Mouse (Mus musculus) erythroblast, embryonic 14.5 days (primary cell): ENCODE measurements around the gene Cct4. TPM values are rescaled to one million over a fixed set of nuclear protein-coding genes. Genes with fewer than 3 reads are reported as not detected.

Experiments used
- H3K27me3 ChIP-seq: 2 replicates; pipeline ENCODE4 v1.6.1; 2012; ENCODE audit warnings: inconsistent platforms; ENCODE audit not compliant: control insufficient read depth
- H3K36me3 ChIP-seq: 2 replicates; pipeline ENCODE4 v1.6.1; 2012; ENCODE audit warnings: mild to moderate bottlenecking, inconsistent platforms; ENCODE audit not compliant: control insufficient read depth
- H3K4me1 ChIP-seq: 2 replicates; pipeline ENCODE4 v1.6.1; 2012; ENCODE audit warnings: inconsistent platforms; ENCODE audit not compliant: control insufficient read depth
- H3K4me3 ChIP-seq: replicated peaks from 2 replicates; pipeline ENCODE3; 2012; ENCODE audit warnings: moderate library complexity, mild to moderate bottlenecking, inconsistent platforms
- H3K9me3 ChIP-seq: 2 replicates; pipeline ENCODE4 v1.6.1; 2012; ENCODE audit warnings: low read length, inconsistent platforms, mixed read lengths; ENCODE audit not compliant: control insufficient read depth
- GATA1 ChIP-seq: IDR thresholded peaks from 2 replicates; pipeline ENCODE4 v1.6.1; 2012; ENCODE audit warnings: low read length, inconsistent platforms, mixed read lengths
- TAL1 ChIP-seq: IDR thresholded peaks from 3 replicates; pipeline ENCODE4 v1.6.1; 2012; ENCODE audit warnings: low read length, inconsistent platforms, mixed read lengths
- polyA plus RNA-seq: library from polyadenylated mRNA; stranded (reverse); fragments of >175 nt; gene quantifications from 2 replicates; pipeline ENCODE4 v1.2.3, GENCODE M21; 2012

Cct4 gene
- polyA plus RNA-seq, 1 experiment: 22.5 TPM

DNA sequence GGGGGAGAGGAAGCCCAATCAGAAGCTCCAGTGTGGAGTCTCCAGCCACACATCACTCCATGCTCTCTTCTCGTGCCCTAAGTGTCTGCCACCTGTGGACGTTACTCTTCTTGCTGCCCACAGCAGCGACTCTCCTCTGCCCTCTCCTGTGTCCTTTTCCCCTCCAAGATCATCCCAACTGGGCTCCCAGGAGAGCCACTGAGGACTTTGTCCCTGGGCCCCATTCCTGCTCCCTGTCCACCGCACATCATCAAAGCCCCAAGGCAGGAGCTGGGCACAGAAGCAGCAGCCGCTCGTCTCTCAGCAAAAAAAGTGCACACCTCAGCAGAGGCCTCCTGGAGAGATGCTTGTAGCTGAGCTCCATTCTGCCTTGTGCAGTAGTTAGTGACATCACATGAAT, 24.7 kb downstream of the Cct4 start:
- no peaks in the 10 kb centered on the region for H3K36me3 ChIP-seq
- TF ChIP-seq TAL1: no peak
- TF ChIP-seq GATA1: no peak
- H3K4me1 ChIP-seq: no peaks in the 10 kb centered on the region
- H3K4me3 ChIP-seq: no peak overlapping the region
- no peaks in the 10 kb centered on the region for H3K27me3 ChIP-seq
- H3K9me3 ChIP-seq: peaks cover 3% of the 10 kb centered on the region; the same call in 1 of the 2 replicates

DNA sequence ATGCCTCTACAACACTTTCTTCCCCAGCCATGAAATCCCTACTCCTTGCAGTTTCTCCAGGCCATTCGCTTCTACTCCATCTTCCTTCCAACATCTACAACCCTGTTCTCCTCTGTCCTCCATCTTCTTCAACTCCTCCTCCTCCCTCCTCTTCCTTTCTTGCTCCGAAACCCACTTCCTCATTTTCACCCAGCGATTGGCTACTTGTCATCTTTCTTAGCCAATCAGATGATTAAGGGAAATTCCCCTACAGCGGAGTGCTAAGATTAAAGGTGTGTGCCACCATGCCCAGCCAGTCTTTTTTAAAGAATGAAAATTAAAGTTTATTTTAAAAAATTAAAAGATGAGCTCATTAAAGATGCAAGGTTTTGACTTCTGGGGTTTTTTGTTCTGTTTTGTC, 27.6 kb downstream of the Cct4 start:
- no peaks in the 10 kb centered on the region for H3K4me1 ChIP-seq
- no peak overlapping the region for H3K4me3 ChIP-seq
- H3K36me3 ChIP-seq: no peaks in the 10 kb centered on the region
- no peaks in the 10 kb centered on the region for H3K27me3 ChIP-seq
- H3K9me3 ChIP-seq: peaks cover 3% of the 10 kb centered on the region; the same call in 1 of the 2 replicates
- TF ChIP-seq GATA1 (no peak), TAL1 (no peak)

GRCm38 (mm10) chr11:23020116-23020770, 29.9 kb downstream of the Cct4 start:
- Histone ChIP-seq H3K36me3 (no peaks in the 10 kb centered on the region), H3K4me3 (no peak overlapping the region), H3K4me1 (no peaks in the 10 kb centered on the region), H3K9me3 (peaks cover 3% of the 10 kb centered on the region; the same call in 1 of the 2 replicates), H3K27me3 (no peaks in the 10 kb centered on the region)
- no peak for TF ChIP-seq TAL1
- no peak for TF ChIP-seq GATA1

DNA sequence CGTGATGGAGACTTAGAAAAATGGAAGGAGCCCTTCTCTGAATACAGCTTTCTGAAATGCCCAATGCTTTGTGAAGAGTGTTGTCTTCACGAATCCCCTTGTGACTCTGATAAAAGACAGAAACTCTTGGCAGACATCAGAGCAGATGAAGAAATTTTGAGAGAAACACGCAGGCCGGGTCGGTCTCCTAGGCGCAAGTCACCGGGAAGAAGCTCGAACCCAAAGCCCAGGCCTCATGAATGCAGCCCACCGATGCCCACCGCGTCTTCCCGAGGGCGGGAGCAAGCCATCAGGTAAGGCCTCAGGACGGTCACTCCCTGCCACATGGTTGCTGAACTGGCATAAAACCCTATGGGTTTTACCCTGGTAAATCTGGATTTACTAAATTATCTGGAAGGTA, 30.5 kb downstream of the Cct4 start:
- TF ChIP-seq GATA1 (no peak), TAL1 (no peak)
- Histone ChIP-seq H3K4me1 (no peaks in the 10 kb centered on the region), H3K9me3 (peaks cover 3% of the 10 kb centered on the region; the same call in 1 of the 2 replicates), H3K4me3 (no peak overlapping the region), H3K36me3 (no peaks in the 10 kb centered on the region), H3K27me3 (no peaks in the 10 kb centered on the region)

GRCm38 (mm10) chr11:23023155-23023554, 32.8 kb downstream of the Cct4 start:
- no peak overlapping the region for H3K4me3 ChIP-seq
- H3K4me1 ChIP-seq: no peaks in the 10 kb centered on the region
- TF ChIP-seq GATA1 (no peak), TAL1 (no peak)
- no peaks in the 10 kb centered on the region for H3K27me3 ChIP-seq
- H3K36me3 ChIP-seq: no peaks in the 10 kb centered on the region
- H3K9me3 ChIP-seq: peaks cover 3% of the 10 kb centered on the region; the same call in 1 of the 2 replicates

GRCm38 (mm10) chr11:23024169-23024568, 33.9 kb downstream of the Cct4 start:
- H3K4me1 ChIP-seq: peaks cover 6% of the 10 kb centered on the region; the same call in 1 of the 2 replicates
- TF ChIP-seq GATA1 (no peak), TAL1 (no peak)
- no peaks in the 10 kb centered on the region for H3K9me3 ChIP-seq
- no peaks in the 10 kb centered on the region for H3K27me3 ChIP-seq
- H3K4me3 ChIP-seq: no peak overlapping the region
- no peaks in the 10 kb centered on the region for H3K36me3 ChIP-seq

GRCm38 (mm10) chr11:23028957-23029356, 38.6 kb downstream of the Cct4 start:
- no peaks in the 10 kb centered on the region for H3K9me3 ChIP-seq
- TF ChIP-seq GATA1 (no peak), TAL1 (no peak)
- H3K27me3 ChIP-seq: no peaks in the 10 kb centered on the region
- no peaks in the 10 kb centered on the region for H3K36me3 ChIP-seq
- H3K4me1 ChIP-seq: peaks cover 10% of the 10 kb centered on the region; the same call in 1 of the 2 replicates
- H3K4me3 ChIP-seq: no peak overlapping the region

DNA sequence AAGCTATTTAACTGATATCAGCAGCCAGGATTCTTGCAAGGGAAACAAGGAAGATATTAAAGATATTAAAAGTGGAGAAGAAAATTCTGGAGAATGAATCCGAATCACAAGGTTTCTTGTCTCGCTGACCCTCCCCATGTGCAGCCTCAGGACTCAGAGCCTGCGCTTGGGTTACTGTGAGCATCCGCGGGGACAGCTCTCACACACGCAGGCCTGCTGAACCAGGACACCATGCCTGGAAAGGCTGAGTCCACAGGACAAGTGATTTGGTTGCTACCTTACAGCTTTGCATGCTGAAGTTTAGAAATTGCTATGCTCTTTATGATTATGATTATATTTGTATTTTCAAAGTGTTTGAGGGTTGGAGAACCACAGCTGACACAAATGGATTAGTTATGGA, 39.1 kb downstream of the Cct4 start:
- Histone ChIP-seq H3K27me3 (no peaks in the 10 kb centered on the region), H3K36me3 (no peaks in the 10 kb centered on the region), H3K9me3 (no peaks in the 10 kb centered on the region), H3K4me1 (peaks cover 10% of the 10 kb centered on the region; the same call in 1 of the 2 replicates), H3K4me3 (no peak overlapping the region)
- TF ChIP-seq GATA1: no peak
- TF ChIP-seq TAL1: no peak

- peaks cover 40% of the 10 kb centered on the region for H3K27me3 ChIP-seq
- H3K4me1 ChIP-seq: no peaks in the 10 kb centered on the region
- TF ChIP-seq TAL1 (no peak), GATA1 (no peak)
- no peaks in the 10 kb centered on the region for H3K36me3 ChIP-seq
- no peak overlapping the region for H3K4me3 ChIP-seq
- H3K9me3 ChIP-seq: no peaks in the 10 kb centered on the region
These were observed 56.9 kb downstream of the Cct4 start for GRCm38 (mm10) chr11:23047252-23047651.
